Mouse (Mus musculus): ENCODE data around the gene Mylip. TPM values are rescaled to one million over a fixed set of nuclear protein-coding genes. Genes with fewer than 3 reads are reported as not detected.

The Mylip gene
- total and polyA plus RNA-seq, 3 experiments = 0.13 TPM; not detected in 2

- Histone ChIP-seq H3K9ac (ENCODE audit: insufficient read depth, low read depth) (no peak overlapping the region), H3K36me3 (replicated peaks in 1 of 2; ENCODE audit: control insufficient read depth in 1 of 2, insufficient read depth in 1 of 2, low read length in 1 of 2) (no peaks in the 10 kb centered on the region), H3K27me3 (replicated peaks) (no peaks in the 10 kb centered on the region), H3K79me2 (replicated peaks; ENCODE audit: control insufficient read depth, extremely low read depth, insufficient read depth, poor library complexity, severe bottlenecking) (no peaks in the 10 kb centered on the region), H3K4me3 (replicated peaks in 1 of 3; ENCODE audit: low read depth in 2 of 3, low read length in 2 of 3, poor library complexity in 1 of 3) (no peak overlapping the region), H3K9me3 (replicated peaks; ENCODE audit: low read length) (no peaks in the 10 kb centered on the region), H3K4me2 (ENCODE audit: insufficient read depth, low read depth, poor library complexity, severe bottlenecking) (no peak overlapping the region), H3K27ac (ENCODE audit: insufficient read depth, low read depth) (no peak overlapping the region), H3K4me1 (ENCODE audit: control insufficient read depth in 1 of 2, insufficient read depth in 2 of 2) (peaks cover 0 to 3% of the 10 kb centered on the region in 2 experiments; a peak in 1 of 4 replicates)
- TF ChIP-seq POLR2AphosphoS2 (IDR thresholded peaks at IDR 0.05; ENCODE audit: low read depth, low read length) (no peak), E2F4 (IDR thresholded peaks at IDR 0.05; ENCODE audit: insufficient replicate concordance, low read depth, low read length) (no peak), MAX (IDR thresholded peaks at IDR 0.05; ENCODE audit: low read length) (no peak), HCFC1 (IDR thresholded peaks at IDR 0.05; ENCODE audit: low read depth, low read length) (no peak), SMC3 (IDR thresholded peaks at IDR 0.05; ENCODE audit: low read depth, low read length) (no peak), USF1 (IDR thresholded peaks at IDR 0.05; ENCODE audit: low read depth, low read length) (no peak), PAX5 (IDR thresholded peaks at IDR 0.05; ENCODE audit: low read length) (no peak)
- dilution Hi-C loops (cut with MboI; ENCODE audit: extremely low pct_ligation_motif_present, extremely low pct_unique_long_range_greater_than_20kb, low sequenced_read_pairs) = no loop called here
- DNase-seq (ENCODE audit: extremely low read depth) = no peak
- in situ Hi-C loops (cut with MboI; ENCODE audit: low pct_ligation_motif_present, low pct_unique_long_range_greater_than_20kb, low sequenced_read_pairs) = no loop called here
Measured at GRCm38 (mm10) chr13:45437134-45437533, 47.6 kb downstream of the Mylip start.

- TF ChIP-seq RAD21 (IDR thresholded peaks at IDR 0.05; ENCODE audit: low read depth, low read length) (no peak), NRF1 (IDR thresholded peaks at IDR 0.05; ENCODE audit: low read depth, low read length) (no peak), PAX5 (IDR thresholded peaks at IDR 0.05; ENCODE audit: low read length) (no peak), HCFC1 (IDR thresholded peaks at IDR 0.05; ENCODE audit: low read depth, low read length) (no peak), RCOR1 (conservative IDR thresholded peaks at IDR 0.05; ENCODE audit: low read depth, low read length) (no peak), IRF4 (IDR thresholded peaks at IDR 0.05; ENCODE audit: low read depth, low read length) (no peak), SIN3A (IDR thresholded peaks at IDR 0.05; ENCODE audit: low read length) (no peak), MAFK (IDR thresholded peaks at IDR 0.05; ENCODE audit: insufficient replicate concordance, low read length) (no peak), MYC (IDR thresholded peaks at IDR 0.05; ENCODE audit: low read depth, low read length) (no peak), TBP (conservative IDR thresholded peaks at IDR 0.05; ENCODE audit: low read depth, low read length) (no peak)
- in situ Hi-C loops (cut with MboI; ENCODE audit: low pct_ligation_motif_present, low pct_unique_long_range_greater_than_20kb, low sequenced_read_pairs) = no loop called here
- Histone ChIP-seq H3K36me3 (replicated peaks in 1 of 2; ENCODE audit: control insufficient read depth in 1 of 2, insufficient read depth in 1 of 2, low read length in 1 of 2) (no peaks in the 10 kb centered on the region), H3K9me3 (replicated peaks; ENCODE audit: low read length) (no peaks in the 10 kb centered on the region), H3K4me1 (ENCODE audit: control insufficient read depth in 1 of 2, insufficient read depth in 2 of 2) (peaks cover 5 to 13% of the 10 kb centered on the region in 2 experiments; a peak in 3 of 4 replicates), H3K9ac (ENCODE audit: insufficient read depth, low read depth) (no peak overlapping the region), H3K27me3 (replicated peaks) (no peaks in the 10 kb centered on the region), H3K27ac (ENCODE audit: insufficient read depth, low read depth) (no peak overlapping the region), H3K79me2 (replicated peaks; ENCODE audit: control insufficient read depth, extremely low read depth, insufficient read depth, poor library complexity, severe bottlenecking) (no peaks in the 10 kb centered on the region), H3K4me2 (ENCODE audit: insufficient read depth, low read depth, poor library complexity, severe bottlenecking) (no peak overlapping the region), H3K4me3 (replicated peaks in 1 of 3; ENCODE audit: low read depth in 2 of 3, low read length in 2 of 3, poor library complexity in 1 of 3) (no peak overlapping the region)
- dilution Hi-C loops (cut with MboI; ENCODE audit: extremely low pct_ligation_motif_present, extremely low pct_unique_long_range_greater_than_20kb, low sequenced_read_pairs) = no loop called here
- DNase-seq (ENCODE audit: extremely low read depth) = no peak
Measured at GRCm38 (mm10) chr13:45438853-45439252, 49.3 kb downstream of the Mylip start.

All from CH12.LX (cell line).